Mouse (Mus musculus) neural tube, embryonic 15.5 days (tissue): ENCODE results near the gene Ptprd. TPM values are rescaled to one million over a fixed set of nuclear protein-coding genes. Genes with fewer than 3 reads are reported as not detected.

Experiments used
- ATAC-seq: fragments of 200-750 bp; cut with Nextera tagmentation; 2 replicates; pipeline ENCODE4 v1.8.0; 2017; ENCODE audit warnings: mild to moderate bottlenecking, moderate TSS enrichment, moderate library complexity; ENCODE audit not compliant: low FRiP score
- H3K27ac ChIP-seq: fragments of 300-500 bp; sonication (generic); replicated peaks from 2 replicates; pipeline ENCODE4 v1.5.1; 2015; ENCODE audit warnings: mild to moderate bottlenecking, inconsistent platforms
- H3K27me3 ChIP-seq: fragments of 300-500 bp; sonication (generic); replicated peaks from 2 replicates; pipeline ENCODE4 v1.6.1; 2015; ENCODE audit warnings: inconsistent platforms
- H3K36me3 ChIP-seq: fragments of 300-500 bp; sonication (generic); 2 replicates; pipeline ENCODE4 v1.6.1; 2015; ENCODE audit warnings: inconsistent platforms
- H3K4me1 ChIP-seq: fragments of 300-500 bp; sonication (generic); 2 replicates; pipeline ENCODE4 v1.6.1; 2015; ENCODE audit warnings: inconsistent platforms
- H3K4me2 ChIP-seq: fragments of 300-500 bp; sonication (generic); 2 replicates; pipeline ENCODE4 v1.6.1; 2015; ENCODE audit warnings: inconsistent platforms, mild to moderate bottlenecking, moderate library complexity
- H3K4me3 ChIP-seq: fragments of 300-500 bp; sonication (generic); replicated peaks from 2 replicates; pipeline ENCODE4 v1.5.1; 2015; ENCODE audit warnings: mild to moderate bottlenecking, inconsistent platforms
- H3K9ac ChIP-seq: fragments of 300-500 bp; sonication (generic); replicated peaks from 2 replicates; pipeline ENCODE4 v1.6.1; 2015; ENCODE audit warnings: mild to moderate bottlenecking, inconsistent platforms
- H3K9me3 ChIP-seq: fragments of 300-500 bp; sonication (generic); replicated peaks from 2 replicates; pipeline ENCODE4 v1.6.1; 2016; ENCODE audit warnings: inconsistent platforms
- WGBS: fragments of 180-500 bp; shearing (Covaris S2); methylation state at CpG from one replicate; pipeline ENCODE4 v1.1.7; 2015; ENCODE audit warnings: mixed read lengths; 5-methylcytosine and 5-hydroxymethylcytosine counted together
- polyA plus RNA-seq: library from polyadenylated mRNA; unstranded; fragments of >200 nt; fragmentation: Nextera tagmentation; extraction: Ambion mirVana; gene quantifications from 2 replicates; pipeline ENCODE4 v1.2.1, GENCODE M21; 2015

Gene Ptprd
- polyA plus RNA-seq, 1 experiment from 2014 or later: 96.1 TPM

GRCm38 (mm10) chr4:76387887-76388286, 1823.9 kb downstream of the Ptprd start:
- Histone ChIP-seq H3K4me2 (no peak overlapping the region), H3K9ac (no peak overlapping the region), H3K27ac (no peak overlapping the region), H3K9me3 (no peaks in the 10 kb centered on the region), H3K36me3 (no peaks in the 10 kb centered on the region), H3K4me3 (no peak overlapping the region), H3K4me1 (0 out of 2 replicates have a peak, but pooled peaks cover 6% of the 10 kb centered on the region), H3K27me3 (no peaks in the 10 kb centered on the region)
- ATAC-seq: no peak
- WGBS: 84% methylated on average over 5 of the region's 5 CpGs

GRCm38 (mm10) chr4:76386978-76387824, 1824.6 kb downstream of the Ptprd start:
- Histone ChIP-seq H3K4me1 (0 out of 2 replicates have a peak, but pooled peaks cover 6% of the 10 kb centered on the region), H3K4me3 (no peak overlapping the region), H3K36me3 (no peaks in the 10 kb centered on the region), H3K9me3 (no peaks in the 10 kb centered on the region), H3K4me2 (no peak overlapping the region), H3K27me3 (no peaks in the 10 kb centered on the region), H3K9ac (no peak overlapping the region), H3K27ac (no peak overlapping the region)
- 52% methylated on average over 7 of the region's 7 CpGs for WGBS
- ATAC-seq: no peak

- H3K9me3 ChIP-seq: no peaks in the 10 kb centered on the region
- ATAC-seq: no peak
- H3K27ac ChIP-seq: no peak overlapping the region
- 93% methylated on average over 5 of the region's 5 CpGs for WGBS
- H3K36me3 ChIP-seq: no peaks in the 10 kb centered on the region
- H3K9ac ChIP-seq: no peak overlapping the region
- no peaks in the 10 kb centered on the region for H3K27me3 ChIP-seq
- no peak overlapping the region for H3K4me3 ChIP-seq
- H3K4me2 ChIP-seq: no peak overlapping the region
- H3K4me1 ChIP-seq: 0 out of 2 replicates have a peak, but pooled peaks cover 6% of the 10 kb centered on the region
These were observed 1825.9 kb downstream of the Ptprd start for GRCm38 (mm10) chr4:76385818-76386217.

- no peaks in the 10 kb centered on the region for H3K9me3 ChIP-seq
- H3K9ac ChIP-seq: no peak overlapping the region
- peak overlapping the region; percentile 38; the same call in 1 of the 2 replicates for H3K27ac ChIP-seq
- no peaks in the 10 kb centered on the region for H3K27me3 ChIP-seq
- H3K4me2 ChIP-seq: no peak overlapping the region
- H3K36me3 ChIP-seq: no peaks in the 10 kb centered on the region
- ATAC-seq: peak; percentile 78
- no peak overlapping the region for H3K4me3 ChIP-seq
- H3K4me1 ChIP-seq: peaks cover 10% of the 10 kb centered on the region
- WGBS: 37% methylated on average over 6 of the region's 6 CpGs
These were observed 1831.3 kb downstream of the Ptprd start for GRCm38 (mm10) chr4:76380312-76380917.

- Histone ChIP-seq H3K9ac (no peak overlapping the region), H3K4me1 (peaks cover 37% of the 10 kb centered on the region), H3K27me3 (no peaks in the 10 kb centered on the region), H3K36me3 (no peaks in the 10 kb centered on the region), H3K4me2 (peak overlapping the region; percentile 9; the same call in 1 of the 2 replicates), H3K4me3 (no peak overlapping the region), H3K27ac (peak overlapping the region; percentile 64), H3K9me3 (no peaks in the 10 kb centered on the region)
- WGBS: 28% methylated on average over 4 of the region's 4 CpGs
- ATAC-seq: peak; percentile 48
These were observed 1841.5 kb downstream of the Ptprd start for GRCm38 (mm10) chr4:76370041-76370880.

GRCm38 (mm10) chr4:76369101-76369500, 1842.7 kb downstream of the Ptprd start:
- Histone ChIP-seq H3K27me3 (no peaks in the 10 kb centered on the region), H3K4me3 (no peak overlapping the region), H3K4me2 (no peak overlapping the region), H3K27ac (no peak overlapping the region), H3K4me1 (peaks cover 37% of the 10 kb centered on the region), H3K36me3 (no peaks in the 10 kb centered on the region), H3K9ac (no peak overlapping the region), H3K9me3 (no peaks in the 10 kb centered on the region)
- WGBS: 24% methylated on average over 3 of the region's 3 CpGs
- ATAC-seq: no peak

- Histone ChIP-seq H3K36me3 (no peaks in the 10 kb centered on the region), H3K4me2 (no peak overlapping the region), H3K9me3 (no peaks in the 10 kb centered on the region), H3K4me3 (no peak overlapping the region), H3K27ac (no peak overlapping the region), H3K27me3 (no peaks in the 10 kb centered on the region), H3K4me1 (peaks cover 42% of the 10 kb centered on the region), H3K9ac (no peak overlapping the region)
- 87% methylated on average over 2 of the region's 2 CpGs for WGBS
- ATAC-seq: no peak
These were observed 1843.5 kb downstream of the Ptprd start for GRCm38 (mm10) chr4:76368291-76368690.

GRCm38 (mm10) chr4:76367285-76367684, 1844.5 kb downstream of the Ptprd start:
- no peak for ATAC-seq
- no peak overlapping the region for H3K9ac ChIP-seq
- no peaks in the 10 kb centered on the region for H3K27me3 ChIP-seq
- 66% methylated on average over 3 of the region's 3 CpGs for whole genome bisulfite sequencing
- H3K9me3 ChIP-seq: no peaks in the 10 kb centered on the region
- H3K4me1 ChIP-seq: peaks cover 42% of the 10 kb centered on the region
- H3K36me3 ChIP-seq: no peaks in the 10 kb centered on the region
- H3K4me2 ChIP-seq: no peak overlapping the region
- no peak overlapping the region for H3K27ac ChIP-seq
- no peak overlapping the region for H3K4me3 ChIP-seq

- H3K27me3 ChIP-seq: no peaks in the 10 kb centered on the region
- H3K9ac ChIP-seq: no peak overlapping the region
- no peaks in the 10 kb centered on the region for H3K9me3 ChIP-seq
- no peak for ATAC-seq
- no peak overlapping the region for H3K4me3 ChIP-seq
- H3K4me2 ChIP-seq: no peak overlapping the region
- no peaks in the 10 kb centered on the region for H3K36me3 ChIP-seq
- peaks cover 42% of the 10 kb centered on the region for H3K4me1 ChIP-seq
- WGBS: 70% methylated on average over 4 of the region's 4 CpGs
- H3K27ac ChIP-seq: no peak overlapping the region; the same call in 1 of the 2 replicates
These were observed 1845.9 kb downstream of the Ptprd start for GRCm38 (mm10) chr4:76365871-76366270.

- WGBS: 63% methylated on average over 1 of the region's 1 CpGs
- no peaks in the 10 kb centered on the region for H3K36me3 ChIP-seq
- ATAC-seq: no peak
- H3K27ac ChIP-seq: no peak overlapping the region
- no peak overlapping the region for H3K4me3 ChIP-seq
- H3K4me1 ChIP-seq: peaks cover 15% of the 10 kb centered on the region
- no peaks in the 10 kb centered on the region for H3K27me3 ChIP-seq
- H3K4me2 ChIP-seq: no peak overlapping the region
- H3K9ac ChIP-seq: no peak overlapping the region
- H3K9me3 ChIP-seq: no peaks in the 10 kb centered on the region
These were observed 1850.2 kb downstream of the Ptprd start for GRCm38 (mm10) chr4:76361546-76361945.

GRCm38 (mm10) chr4:76354167-76354566, 1857.6 kb downstream of the Ptprd start:
- H3K9me3 ChIP-seq: no peaks in the 10 kb centered on the region
- no peak overlapping the region for H3K27ac ChIP-seq
- WGBS: 95% methylated on average over 2 of the region's 2 CpGs
- H3K4me1 ChIP-seq: peaks cover 18% of the 10 kb centered on the region
- H3K27me3 ChIP-seq: no peaks in the 10 kb centered on the region
- H3K36me3 ChIP-seq: no peaks in the 10 kb centered on the region
- H3K9ac ChIP-seq: no peak overlapping the region
- no peak for ATAC-seq
- H3K4me3 ChIP-seq: no peak overlapping the region
- no peak overlapping the region for H3K4me2 ChIP-seq
